Mouse (Mus musculus) stomach, embryonic 16.5 days (tissue): ENCODE data around the gene B230104I21Rik. TPM values are rescaled to one million over a fixed set of nuclear protein-coding genes. Genes with fewer than 3 reads are reported as not detected.

ENCODE experiments used
- ATAC-seq: fragments of 200-750 bp; cut with Nextera tagmentation; 2 replicates; pipeline ENCODE4 v1.8.0; 2017; ENCODE audit warnings: moderate number of reproducible peaks, moderate TSS enrichment; ENCODE audit not compliant: insufficient read depth, low FRiP score
- H3K27ac ChIP-seq: fragments of 300-500 bp; sonication (generic); 2 replicates; pipeline ENCODE4 v1.5.1; 2014; ENCODE audit warnings: low read length
- H3K27me3 ChIP-seq: fragments of 300-500 bp; sonication (generic); 2 replicates; pipeline ENCODE4 v1.6.1; 2014; ENCODE audit warnings: low read length, control low read depth, mixed read lengths; ENCODE audit not compliant: control insufficient read depth, insufficient read depth
- H3K36me3 ChIP-seq: fragments of 300-500 bp; sonication (generic); 2 replicates; pipeline ENCODE4 v1.6.1; 2014; ENCODE audit warnings: low read length; ENCODE audit not compliant: control insufficient read depth, insufficient read depth
- H3K4me1 ChIP-seq: fragments of 300-500 bp; sonication (generic); 2 replicates; pipeline ENCODE4 v1.6.1; 2014; ENCODE audit warnings: low read length, control low read depth, mixed read lengths; ENCODE audit not compliant: control insufficient read depth, insufficient read depth
- H3K4me2 ChIP-seq: fragments of 300-500 bp; sonication (generic); 2 replicates; pipeline ENCODE4 v1.6.1; 2014; ENCODE audit warnings: low read depth, low read length, mixed read lengths
- H3K4me3 ChIP-seq: fragments of 300-500 bp; sonication (generic); replicated peaks from 2 replicates; pipeline ENCODE4 v1.5.1; 2014; ENCODE audit warnings: mild to moderate bottlenecking, low read length
- H3K9ac ChIP-seq: fragments of 300-500 bp; sonication (generic); 2 replicates; pipeline ENCODE4 v1.6.1; 2014; ENCODE audit warnings: low read length
- H3K9me3 ChIP-seq: fragments of 300-500 bp; sonication (generic); replicated peaks from 2 replicates; pipeline ENCODE4 v1.6.1; 2016; ENCODE audit warnings: low read length, control low read depth; ENCODE audit not compliant: control insufficient read depth
- WGBS: fragments of 180-500 bp; shearing (Covaris S2); extraction: QIAGEN DNeasy Blood & Tissue Kit; methylation state at CpG from one replicate; pipeline ENCODE4 v1.1.7; 2014; 5-methylcytosine and 5-hydroxymethylcytosine counted together
- polyA plus RNA-seq: library from polyadenylated mRNA; unstranded; fragments of >200 nt; fragmentation: Nextera tagmentation; extraction: Ambion mirVana; gene quantifications from 2 replicates; pipeline ENCODE4 v1.2.1, GENCODE M21; 2015

Gene B230104I21Rik
- polyA plus RNA-seq, 1 experiment from 2014 or later: not detected

GRCm38 (mm10) chr4:154359762-154360300 lies 23.9 kb downstream of the B230104I21Rik start:
- Histone ChIP-seq H3K27ac (peak overlapping the region; percentile 94), H3K9ac (peak overlapping the region; percentile 50), H3K9me3 (no peaks in the 10 kb centered on the region), H3K4me2 (peak overlapping the region; percentile 33), H3K27me3 (no peaks in the 10 kb centered on the region), H3K4me3 (no peak overlapping the region), H3K36me3 (0 out of 2 replicates have a peak, but pooled peaks cover 1% of the 10 kb centered on the region), H3K4me1 (no peaks in the 10 kb centered on the region)
- ATAC-seq: peak; percentile 77
- 67% methylated on average over 9 of the region's 9 CpGs for WGBS

GRCm38 (mm10) chr4:154360441-154360840 lies 24.5 kb downstream of the B230104I21Rik start:
- no peak for ATAC-seq
- no peaks in the 10 kb centered on the region for H3K27me3 ChIP-seq
- H3K4me1 ChIP-seq: no peaks in the 10 kb centered on the region; the same call in 1 of the 2 replicates
- H3K9me3 ChIP-seq: no peaks in the 10 kb centered on the region
- no peak overlapping the region for H3K4me3 ChIP-seq
- no peaks in the 10 kb centered on the region for H3K36me3 ChIP-seq
- H3K27ac ChIP-seq: peak overlapping the region; percentile 88
- 81% methylated on average over 6 of the region's 7 CpGs for WGBS
- H3K9ac ChIP-seq: peak overlapping the region; percentile 28; the same call in 1 of the 2 replicates
- no peak overlapping the region for H3K4me2 ChIP-seq

- H3K9ac ChIP-seq: no peak overlapping the region
Measured at GRCm38 (mm10) chr4:154360850-154361249, 24.9 kb downstream of the B230104I21Rik start.

GRCm38 (mm10) chr4:154364752-154365151 lies 28.8 kb downstream of the B230104I21Rik start:
- WGBS: 86% methylated on average over 2 of the region's 2 CpGs
- Histone ChIP-seq H3K4me3 (no peak overlapping the region), H3K27ac (no peak overlapping the region), H3K36me3 (no peaks in the 10 kb centered on the region), H3K4me2 (no peak overlapping the region), H3K9me3 (no peaks in the 10 kb centered on the region), H3K9ac (no peak overlapping the region), H3K4me1 (no peaks in the 10 kb centered on the region; the same call in 1 of the 2 replicates), H3K27me3 (no peaks in the 10 kb centered on the region)
- ATAC-seq: no peak

More at GRCm38 (mm10) chr4:154360850-154361249, 24.9 kb downstream of the B230104I21Rik start:
- Histone ChIP-seq H3K27ac (no peak overlapping the region; the same call in 1 of the 2 replicates), H3K4me2 (no peak overlapping the region), H3K9me3 (no peaks in the 10 kb centered on the region), H3K27me3 (no peaks in the 10 kb centered on the region), H3K4me3 (no peak overlapping the region), H3K4me1 (no peaks in the 10 kb centered on the region; the same call in 1 of the 2 replicates), H3K36me3 (no peaks in the 10 kb centered on the region)
- WGBS: 87% methylated on average over 3 of the region's 3 CpGs
- no peak for ATAC-seq

- no peaks in the 10 kb centered on the region for H3K27me3 ChIP-seq
- 83% methylated on average over 6 of the region's 6 CpGs for WGBS
Measured at GRCm38 (mm10) chr4:154366836-154367235, 30.9 kb downstream of the B230104I21Rik start.

GRCm38 (mm10) chr4:154369089-154369488 lies 33.2 kb downstream of the B230104I21Rik start:
- H3K4me1 ChIP-seq: no peaks in the 10 kb centered on the region; the same call in 1 of the 2 replicates
- no peaks in the 10 kb centered on the region for H3K9me3 ChIP-seq
- no peak overlapping the region for H3K4me3 ChIP-seq
- no peaks in the 10 kb centered on the region for H3K27me3 ChIP-seq
- no peak for ATAC-seq
- WGBS: 55% methylated on average over 5 of the region's 5 CpGs
- H3K36me3 ChIP-seq: no peaks in the 10 kb centered on the region
- H3K9ac ChIP-seq: no peak overlapping the region
- H3K27ac ChIP-seq: no peak overlapping the region
- no peak overlapping the region for H3K4me2 ChIP-seq

More at GRCm38 (mm10) chr4:154366836-154367235, 30.9 kb downstream of the B230104I21Rik start:
- H3K9me3 ChIP-seq: no peaks in the 10 kb centered on the region
- no peak overlapping the region for H3K27ac ChIP-seq
- H3K36me3 ChIP-seq: no peaks in the 10 kb centered on the region
- no peaks in the 10 kb centered on the region; the same call in 1 of the 2 replicates for H3K4me1 ChIP-seq
- H3K9ac ChIP-seq: no peak overlapping the region
- no peak overlapping the region for H3K4me3 ChIP-seq
- no peak for ATAC-seq
- H3K4me2 ChIP-seq: no peak overlapping the region

- ATAC-seq: no peak
- no peaks in the 10 kb centered on the region for H3K4me1 ChIP-seq
- 72% methylated on average over 8 of the region's 8 CpGs for WGBS
Measured at GRCm38 (mm10) chr4:154370841-154371240, 34.9 kb downstream of the B230104I21Rik start.

GRCm38 (mm10) chr4:154371542-154372247 lies 35.8 kb downstream of the B230104I21Rik start:
- 62% methylated on average over 13 of the region's 13 CpGs for WGBS
- Histone ChIP-seq H3K27ac (no peak overlapping the region), H3K36me3 (no peaks in the 10 kb centered on the region), H3K4me1 (no peaks in the 10 kb centered on the region), H3K4me3 (no peak overlapping the region), H3K27me3 (no peaks in the 10 kb centered on the region), H3K9ac (no peak overlapping the region), H3K4me2 (no peak overlapping the region), H3K9me3 (no peaks in the 10 kb centered on the region)
- ATAC-seq: no peak

More at GRCm38 (mm10) chr4:154370841-154371240, 34.9 kb downstream of the B230104I21Rik start:
- Histone ChIP-seq H3K4me3 (no peak overlapping the region), H3K27ac (no peak overlapping the region), H3K27me3 (no peaks in the 10 kb centered on the region), H3K9me3 (no peaks in the 10 kb centered on the region), H3K4me2 (no peak overlapping the region), H3K9ac (no peak overlapping the region), H3K36me3 (no peaks in the 10 kb centered on the region)

- Histone ChIP-seq H3K9ac (0 out of 2 replicates have a peak overlapping the region, but pooled peaks have one; percentile 10), H3K4me1 (no peaks in the 10 kb centered on the region), H3K9me3 (no peaks in the 10 kb centered on the region), H3K4me2 (no peak overlapping the region), H3K27me3 (no peaks in the 10 kb centered on the region), H3K27ac (peak overlapping the region; percentile 76), H3K36me3 (no peaks in the 10 kb centered on the region), H3K4me3 (no peak overlapping the region)
- ATAC-seq: peak; percentile 70; the same call in 1 of the 2 replicates
- 58% methylated on average over 10 of the region's 10 CpGs for WGBS
Measured at GRCm38 (mm10) chr4:154375939-154376625, 40.2 kb downstream of the B230104I21Rik start.
